Mouse (Mus musculus): ENCODE results near the gene Tgm6. TPM values are rescaled to one million over a fixed set of nuclear protein-coding genes. Genes with fewer than 3 reads are reported as not detected.

Tgm6 gene
- total RNA-seq (2022) = not detected

- no peak for DNase-seq (ENCODE audit: low spot score)
Measured at GRCm38 (mm10) chr2:130112116-130112515, at the start of gene Tgm6. Gene Tgm6, plus strand, starts transcription at chr2:130112416.

GRCm38 (mm10) chr2:130068228-130068627, 44.0 kb upstream of the Tgm6 start:
- DNase-seq (ENCODE audit: low spot score) = no peak

- DNase-seq (ENCODE audit: low spot score) = no peak
Measured at GRCm38 (mm10) chr2:130070396-130070795, 41.8 kb upstream of the Tgm6 start.

GRCm38 (mm10) chr2:130112804-130113203, 588 bp downstream of the Tgm6 start:
- DNase-seq (ENCODE audit: low spot score) = no peak

GRCm38 (mm10) chr2:130113379-130113778, 1.2 kb downstream of the Tgm6 start:
- no peak for DNase-seq (ENCODE audit: low spot score)

GRCm38 (mm10) chr2:130118649-130119048, 6.4 kb downstream of the Tgm6 start:
- DNase-seq (ENCODE audit: low spot score) = no peak

DNA sequence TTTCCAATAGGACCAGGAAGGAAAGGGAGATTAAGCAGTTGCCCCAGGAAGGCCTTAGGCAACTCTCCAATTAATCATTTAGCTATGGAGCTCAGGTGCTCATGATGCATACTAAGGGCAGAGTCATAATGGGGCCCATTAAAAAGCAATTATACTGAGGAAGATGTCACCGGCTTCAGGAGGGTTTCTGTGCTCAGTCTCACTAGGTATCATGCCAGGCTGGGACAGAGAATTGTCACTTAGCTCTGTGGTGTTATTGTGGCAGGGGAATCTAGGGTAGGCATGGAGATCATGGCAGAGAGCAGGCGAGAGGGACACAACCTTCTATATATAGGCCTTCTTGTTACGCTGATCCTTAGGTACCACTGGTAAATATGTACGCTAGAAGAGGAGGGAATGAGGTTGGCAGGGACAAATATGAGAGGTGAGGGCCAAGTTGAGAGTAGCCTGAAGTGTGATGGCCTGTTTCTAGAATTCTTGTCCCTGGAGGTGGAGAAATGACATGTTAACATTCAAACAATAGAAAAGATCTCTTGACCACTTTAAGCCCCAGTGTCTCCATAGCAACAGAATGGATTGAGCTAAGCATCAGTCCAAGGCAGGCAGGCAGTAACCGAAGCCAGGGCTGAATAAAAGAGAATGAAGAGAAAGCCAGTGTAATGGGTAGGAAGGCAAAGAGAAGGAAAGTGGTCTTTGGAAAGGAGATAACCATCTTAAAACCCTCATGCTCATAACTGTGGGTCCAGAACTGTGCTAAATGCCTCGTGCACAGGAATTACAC, 13.3 kb downstream of the Tgm6 start:
- DNase-seq (ENCODE audit: low spot score) = no peak

- no peak for DNase-seq (ENCODE audit: low spot score)
Measured at GRCm38 (mm10) chr2:130126073-130126472, 13.9 kb downstream of the Tgm6 start.

GRCm38 (mm10) chr2:130129687-130130086, 17.5 kb downstream of the Tgm6 start:
- no peak for DNase-seq (ENCODE audit: low spot score)

GRCm38 (mm10) chr2:130143011-130143410, 30.8 kb downstream of the Tgm6 start:
- no peak for DNase-seq (ENCODE audit: low spot score)

GRCm38 (mm10) chr2:130144703-130145324, 32.6 kb downstream of the Tgm6 start:
- no peak for DNase-seq (ENCODE audit: low spot score)

GRCm38 (mm10) chr2:130146089-130146668, 34.0 kb downstream of the Tgm6 start:
- no peak for DNase-seq (ENCODE audit: low spot score)

DNA sequence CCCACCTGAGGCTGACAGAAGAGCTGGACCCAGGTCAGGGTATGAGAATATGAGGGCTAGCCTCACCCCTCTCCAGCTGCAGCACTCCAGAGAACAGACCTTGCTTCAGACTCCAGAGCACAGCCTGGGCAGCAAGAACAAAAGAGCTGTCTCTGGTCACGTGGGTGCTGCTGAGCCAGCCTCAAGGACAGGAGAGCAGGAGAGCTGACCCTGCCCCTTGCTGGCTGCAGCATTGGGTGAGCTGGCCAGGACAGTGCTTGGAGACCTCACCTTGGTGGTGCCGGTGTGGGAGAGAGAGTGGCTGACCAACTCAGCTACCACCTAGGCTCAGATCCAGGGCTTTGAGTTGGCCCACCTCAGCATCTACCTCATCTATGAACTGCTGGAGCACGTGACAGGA, 43.0 kb downstream of the Tgm6 start:
- DNase-seq (ENCODE audit: low spot score) = no peak

DNA sequence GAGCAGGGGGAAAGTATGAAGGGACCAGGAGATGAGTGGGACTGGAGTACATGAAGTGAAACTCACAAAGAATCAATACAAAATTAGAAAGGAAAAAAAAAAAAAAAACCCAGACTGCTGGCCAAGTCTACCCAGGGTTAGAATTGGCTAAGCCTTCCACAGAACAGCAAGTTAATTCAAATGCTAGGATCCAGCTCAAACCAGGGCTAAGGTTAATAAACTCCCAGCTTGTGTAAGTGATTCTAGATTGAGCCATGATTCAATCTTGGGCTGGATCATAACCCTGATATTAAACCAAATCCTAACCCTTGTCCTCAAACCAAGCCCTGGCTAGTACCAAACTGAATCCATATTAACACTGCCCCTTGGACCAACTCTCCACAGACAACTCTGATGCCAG, 43.6 kb downstream of the Tgm6 start:
- DNase-seq (ENCODE audit: low spot score) = no peak

DNA sequence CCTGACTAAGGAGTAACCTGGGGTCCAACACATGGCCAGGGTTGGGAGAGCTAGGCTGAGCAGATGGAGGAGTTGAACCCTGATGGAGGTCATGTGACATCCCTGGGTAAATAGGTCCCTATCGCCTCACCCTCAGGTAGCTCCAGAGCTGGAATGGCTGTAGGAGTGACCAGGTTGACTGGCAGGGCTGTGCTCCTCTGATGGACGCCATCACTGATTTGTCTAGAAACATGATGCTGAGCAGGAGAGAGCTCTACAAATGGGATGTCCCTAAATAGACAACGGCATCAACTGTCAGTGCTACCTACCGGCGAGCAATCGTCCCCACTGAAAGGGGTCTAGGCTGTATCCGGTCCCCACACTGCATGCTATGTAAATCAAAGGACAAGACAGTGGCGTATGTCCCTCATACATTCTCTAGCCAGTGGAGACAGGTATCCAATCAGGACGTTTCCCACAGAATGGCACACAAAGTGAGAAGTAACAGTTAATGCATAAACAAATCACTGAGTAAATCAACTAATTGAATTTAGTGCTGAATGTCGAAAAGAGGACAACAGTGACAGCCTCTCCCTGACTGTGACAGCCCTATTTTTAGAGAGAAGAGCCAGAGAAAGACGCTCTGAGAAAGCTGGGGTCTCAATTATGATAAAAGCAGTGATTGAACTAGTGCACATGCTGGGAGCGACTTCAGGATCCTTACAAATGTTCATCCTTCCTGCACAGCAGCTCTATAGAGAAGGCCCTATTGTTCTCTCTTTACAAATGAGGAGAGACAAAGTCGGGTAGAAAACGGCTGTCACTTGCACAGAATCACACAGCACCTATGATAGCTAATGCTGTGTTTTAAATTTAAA, 45.2 kb downstream of the Tgm6 start:
- DNase-seq (ENCODE audit: low spot score) = no peak

DNA sequence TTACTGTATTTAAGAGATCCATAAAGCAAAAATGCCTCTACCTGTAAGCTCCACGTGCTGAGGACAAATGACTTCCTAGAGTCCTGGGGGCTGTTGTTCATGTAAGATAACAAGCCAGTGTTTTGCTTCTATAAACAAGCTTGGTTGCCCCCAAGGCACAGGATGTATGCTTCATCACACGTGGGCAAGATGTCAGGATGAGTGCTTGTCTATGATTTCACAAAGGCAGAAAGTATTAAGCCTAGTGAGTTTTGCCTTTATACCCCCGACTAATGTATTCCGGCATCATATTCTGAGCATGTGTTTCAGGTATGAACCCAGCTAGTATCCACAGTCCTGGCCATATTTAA, 45.8 kb downstream of the Tgm6 start:
- DNase-seq (ENCODE audit: low spot score) = no peak

DNA sequence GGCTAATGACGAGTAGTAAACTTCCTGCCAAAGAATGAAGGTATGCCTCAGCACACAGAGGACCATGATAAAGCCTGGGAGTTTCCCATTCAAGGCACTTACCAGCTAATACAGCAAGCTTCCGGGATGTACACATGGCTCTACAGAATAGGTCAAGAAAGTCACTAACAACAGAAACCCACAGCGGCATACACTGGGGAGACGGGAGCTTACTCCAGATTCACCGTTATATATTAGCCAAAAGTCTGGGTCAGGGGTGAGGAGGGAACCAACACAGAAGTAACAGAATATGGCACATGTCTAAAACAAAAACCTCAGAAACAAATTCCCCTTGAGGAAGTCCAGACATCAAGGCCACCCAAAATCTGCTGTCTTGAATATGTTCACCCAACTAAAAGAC, 50.5 kb downstream of the Tgm6 start:
- no peak for DNase-seq (ENCODE audit: low spot score)

- no peak for DNase-seq (ENCODE audit: low spot score)
Measured at GRCm38 (mm10) chr2:130166311-130167214, 54.3 kb downstream of the Tgm6 start.

DNA sequence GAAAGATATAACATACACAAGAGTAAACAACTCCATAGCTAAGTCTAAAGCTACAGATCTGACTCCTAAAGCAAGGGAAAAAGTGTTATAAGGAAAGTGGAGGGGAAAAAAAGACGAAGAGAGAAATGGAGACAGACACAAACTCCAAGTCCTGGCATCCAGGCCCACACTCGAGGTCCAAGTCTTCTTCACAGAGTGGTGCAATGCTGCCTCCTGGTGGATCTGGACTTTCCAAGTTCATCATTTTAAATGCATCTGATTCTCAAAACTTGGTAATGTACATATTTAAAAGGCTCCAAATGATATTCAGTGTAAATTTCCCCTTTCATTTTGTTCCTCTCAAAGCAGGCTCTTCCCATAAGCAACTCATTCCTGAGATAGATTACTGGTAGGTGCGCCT, 55.6 kb downstream of the Tgm6 start:
- DNase-seq (ENCODE audit: low spot score) = peak; percentile 31

DNA sequence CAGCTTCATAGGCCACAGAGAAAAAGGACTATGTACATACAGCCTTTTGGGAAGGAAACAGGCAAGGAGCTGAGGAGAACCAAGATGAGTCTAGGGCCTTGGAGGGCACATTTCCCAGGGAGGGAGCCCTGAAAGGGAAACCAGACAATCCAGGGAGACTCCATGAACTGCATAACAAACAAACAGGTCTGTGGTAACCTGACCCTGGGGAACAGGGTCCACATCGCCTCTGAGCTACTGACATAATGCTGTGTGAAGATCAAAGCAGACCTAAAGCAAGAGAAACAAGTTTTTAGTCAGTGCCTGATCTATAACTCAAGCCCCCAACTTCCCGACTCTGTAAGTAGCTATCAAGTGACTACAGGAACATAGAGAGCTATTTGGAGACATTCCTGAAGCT, 59.5 kb downstream of the Tgm6 start:
- DNase-seq (ENCODE audit: low spot score) = no peak

GRCm38 (mm10) chr2:130176820-130177219, 64.6 kb downstream of the Tgm6 start:
- no peak for DNase-seq (ENCODE audit: low spot score)

Measured in heart, adult 8-10 months (tissue).